Mouse (Mus musculus): ENCODE results near the gene Tspan9. TPM values are rescaled to one million over a fixed set of nuclear protein-coding genes. Genes with fewer than 3 reads are reported as not detected.

Tspan9 gene
- polyA plus RNA-seq, 2 experiments from 2014 or later: 0.41 to 0.44 TPM

GRCm38 (mm10) chr6:128132581-128132980, 10.8 kb downstream of the Tspan9 start:
- no peak for ATAC-seq

- no peak for ATAC-seq
These were observed 12.0 kb downstream of the Tspan9 start for GRCm38 (mm10) chr6:128131390-128131789.

DNA sequence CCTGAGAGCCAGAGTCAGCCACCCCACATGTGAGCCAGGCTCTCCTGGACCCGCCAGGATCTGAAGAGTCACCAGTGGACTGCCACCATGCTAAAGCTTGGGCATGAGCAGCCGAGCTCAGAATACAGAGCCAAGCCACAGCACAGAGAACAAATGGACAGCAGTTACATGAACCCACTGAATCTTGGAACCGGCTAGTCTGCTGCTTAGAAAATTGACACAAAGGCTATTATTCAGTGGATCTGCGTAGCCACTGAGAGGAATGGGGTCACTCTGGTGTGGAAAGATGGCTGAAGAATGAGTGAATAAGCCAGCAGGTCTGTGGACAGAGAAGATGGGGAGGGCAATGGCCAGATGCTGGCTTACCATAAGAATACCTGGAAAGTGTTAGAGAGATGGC, 12.7 kb downstream of the Tspan9 start:
- no peak for ATAC-seq

GRCm38 (mm10) chr6:128129382-128129781, 14.0 kb downstream of the Tspan9 start:
- ATAC-seq: no peak

- ATAC-seq: no peak
These were observed 16.1 kb downstream of the Tspan9 start for GRCm38 (mm10) chr6:128127312-128127711.

- ATAC-seq: no peak
These were observed 16.5 kb downstream of the Tspan9 start for GRCm38 (mm10) chr6:128126876-128127275.

GRCm38 (mm10) chr6:128125464-128125863, 17.9 kb downstream of the Tspan9 start:
- no peak for ATAC-seq

- no peak for ATAC-seq
These were observed 19.0 kb downstream of the Tspan9 start for GRCm38 (mm10) chr6:128124222-128124971.

- no peak for ATAC-seq
These were observed 21.3 kb downstream of the Tspan9 start for GRCm38 (mm10) chr6:128122127-128122526.

DNA sequence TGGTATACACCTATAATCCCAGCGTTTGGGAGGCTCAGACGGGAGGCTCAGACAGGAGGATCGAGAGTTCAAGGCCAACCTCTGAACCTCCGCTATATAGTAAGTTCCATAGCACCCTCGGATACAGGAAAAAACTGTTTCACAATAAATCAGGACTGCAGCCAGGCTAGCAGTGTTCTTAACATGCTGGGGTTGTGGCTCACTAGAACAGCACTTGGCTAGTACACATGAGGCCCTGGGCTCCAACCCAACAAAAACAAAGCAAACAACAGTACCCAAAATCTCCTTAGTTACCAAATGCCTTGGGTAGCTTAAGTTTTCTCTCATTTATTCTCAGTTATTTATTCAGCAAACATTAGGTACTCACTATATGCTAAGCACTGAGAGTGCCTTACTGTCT, 21.7 kb downstream of the Tspan9 start:
- no peak for ATAC-seq

GRCm38 (mm10) chr6:128120806-128121205, 22.6 kb downstream of the Tspan9 start:
- ATAC-seq: no peak

GRCm38 (mm10) chr6:128118670-128119230, 24.6 kb downstream of the Tspan9 start:
- ATAC-seq: no peak

GRCm38 (mm10) chr6:128116836-128117542, 26.4 kb downstream of the Tspan9 start:
- ATAC-seq: no peak

DNA sequence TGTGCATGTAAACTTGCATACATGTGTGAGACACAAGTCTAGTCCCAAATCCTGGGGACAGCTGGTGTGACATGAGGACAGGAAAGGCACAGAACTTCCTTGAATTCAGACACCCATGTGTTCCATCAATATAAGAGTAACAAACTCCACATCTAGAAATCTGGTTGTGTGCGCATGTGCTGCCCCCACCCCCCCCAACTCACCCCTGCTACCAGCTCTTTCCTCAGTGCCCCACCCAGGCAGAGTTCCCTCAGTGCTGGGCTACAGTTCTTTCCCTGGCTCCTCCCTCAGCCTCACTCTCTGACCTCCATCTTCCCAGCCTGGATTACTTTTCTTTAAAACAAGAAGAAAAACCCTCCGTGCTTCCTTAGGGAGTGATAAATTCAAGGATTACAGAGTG, 27.1 kb downstream of the Tspan9 start:
- ATAC-seq: no peak

- no peak for ATAC-seq
These were observed 28.3 kb downstream of the Tspan9 start for GRCm38 (mm10) chr6:128115121-128115520.

DNA sequence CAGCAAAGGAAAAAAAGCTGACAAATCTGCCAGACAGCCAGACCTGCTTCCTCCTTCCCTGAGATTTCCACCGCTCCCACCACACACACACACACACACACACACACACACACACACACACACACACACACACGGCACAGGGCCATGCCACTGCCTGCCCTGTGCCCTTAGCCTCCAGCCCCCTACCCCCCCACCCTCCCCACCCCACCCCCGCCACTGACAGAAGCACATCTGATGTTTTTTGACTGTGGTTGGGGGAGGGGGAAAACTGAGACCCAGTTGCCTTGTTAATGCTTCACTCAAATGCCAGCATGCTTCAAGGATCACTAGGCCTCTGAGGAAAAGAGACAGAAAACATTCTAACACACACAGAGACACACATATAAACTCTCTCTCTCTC, 30.8 kb downstream of the Tspan9 start:
- no peak for ATAC-seq

- ATAC-seq: no peak
These were observed 31.6 kb downstream of the Tspan9 start for GRCm38 (mm10) chr6:128111784-128112183.

DNA sequence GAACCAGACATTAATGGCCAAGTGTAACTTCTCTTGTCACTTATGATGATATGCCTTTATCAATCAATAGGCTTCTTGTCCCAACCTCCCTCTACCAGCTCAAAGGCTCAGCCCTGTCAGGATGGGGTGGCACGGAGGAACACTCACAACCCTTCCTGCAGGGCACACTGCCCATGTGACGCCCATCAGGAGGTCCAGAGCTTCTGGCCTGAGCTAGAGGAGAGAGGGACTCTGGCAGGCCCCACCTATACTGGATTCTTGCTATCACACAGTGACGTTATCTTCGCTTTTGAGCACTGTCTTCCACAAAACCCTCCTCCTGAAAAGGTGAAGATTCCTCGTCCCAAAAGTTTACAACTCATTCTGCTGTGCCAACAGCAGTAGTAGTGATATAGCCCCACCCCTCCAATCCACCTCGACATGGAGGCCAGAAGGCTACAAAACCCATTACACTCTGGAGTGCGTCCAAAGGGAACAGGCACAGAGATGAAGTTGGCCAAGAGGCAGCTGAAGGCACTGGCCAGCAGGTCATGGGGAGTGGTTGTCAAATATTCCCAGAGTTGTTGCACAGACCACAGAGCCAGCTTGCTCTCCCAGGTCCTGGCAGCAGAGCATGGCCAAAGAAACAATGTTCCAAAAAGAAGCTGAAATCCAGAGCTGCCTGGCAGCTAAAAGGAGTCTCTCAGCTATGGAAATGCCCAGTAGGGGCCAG, 34.9 kb downstream of the Tspan9 start:
- ATAC-seq: no peak

DNA sequence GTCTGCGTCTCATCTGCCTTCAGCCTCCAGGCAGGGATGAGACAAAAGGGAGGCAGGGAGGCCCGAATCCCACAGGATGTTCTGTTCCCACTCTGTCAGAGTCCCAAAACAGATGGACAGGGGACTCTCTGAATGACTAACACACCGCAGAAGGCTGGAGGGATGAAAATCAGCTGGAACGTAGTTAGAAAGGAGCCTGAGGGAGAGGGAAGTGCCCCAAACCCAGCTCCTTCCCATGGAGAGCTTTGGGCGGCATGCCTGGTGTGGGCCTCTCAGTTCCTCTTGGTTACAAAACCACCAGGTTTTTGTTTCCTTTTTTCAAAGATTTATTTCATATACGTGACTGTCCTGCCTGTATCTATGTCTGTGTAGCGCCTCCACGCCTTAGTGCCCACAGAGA, 35.7 kb downstream of the Tspan9 start:
- no peak for ATAC-seq

DNA sequence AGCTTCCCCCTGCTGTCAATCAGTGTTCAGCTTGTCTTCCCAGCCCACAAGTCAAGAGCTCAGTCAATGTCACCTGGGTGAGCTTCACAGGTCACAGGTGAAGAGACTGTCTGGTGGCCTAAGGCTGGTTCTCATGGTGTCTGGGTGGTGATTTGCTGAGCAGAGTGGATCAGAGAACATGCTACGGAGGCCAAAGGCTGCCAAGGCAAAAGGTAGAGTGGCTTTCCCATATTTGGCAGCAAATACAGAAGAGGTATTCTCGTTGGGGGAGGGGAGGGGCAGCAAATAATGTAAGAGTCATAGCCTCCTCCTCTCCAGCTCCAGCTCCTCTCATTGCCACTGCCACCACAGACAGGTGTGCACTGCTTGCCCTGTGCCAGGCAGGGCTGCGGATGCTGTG, 37.2 kb downstream of the Tspan9 start:
- ATAC-seq: no peak

DNA sequence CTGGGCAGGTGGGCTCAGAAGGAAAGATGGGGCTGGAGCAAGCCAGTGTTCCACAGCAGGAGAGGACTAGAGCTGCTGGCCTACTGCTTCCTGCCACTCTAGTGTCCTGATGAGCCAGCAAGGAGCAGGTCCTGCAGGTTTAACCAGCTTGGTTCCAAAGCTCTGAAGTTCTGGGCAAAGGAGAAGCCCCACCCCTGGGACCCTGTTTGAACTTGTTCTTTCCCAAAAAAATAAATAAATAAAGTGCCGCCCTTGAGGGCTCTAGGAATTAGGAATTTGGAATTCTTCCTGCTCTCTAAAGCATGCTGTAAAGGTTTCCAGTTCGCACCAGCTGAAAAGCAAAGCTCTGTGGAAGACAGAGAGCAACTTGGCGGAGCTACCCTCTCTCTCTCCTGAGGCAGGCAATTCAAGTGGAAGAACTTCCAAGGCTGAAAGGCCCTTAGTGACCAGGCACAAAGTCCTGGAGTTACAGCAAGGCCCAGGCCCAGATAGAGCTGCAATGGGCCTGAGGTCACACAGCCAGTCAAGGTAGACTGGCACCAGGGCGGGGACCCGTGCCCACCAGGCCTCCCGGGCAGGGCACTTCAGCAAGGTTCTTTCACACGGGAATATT, 38.6 kb downstream of the Tspan9 start:
- no peak for ATAC-seq

- no peak for ATAC-seq
These were observed 39.5 kb downstream of the Tspan9 start for GRCm38 (mm10) chr6:128103874-128104273.
